Mouse (Mus musculus): ENCODE data around the gene Pcca. TPM values are rescaled to one million over a fixed set of nuclear protein-coding genes. Genes with fewer than 3 reads are reported as not detected.

Gene Pcca
- total and polyA plus RNA-seq, 3 experiments, result 38.6 to 102 (median 86.0) TPM

- TF ChIP-seq EP300 (IDR thresholded peaks at IDR 0.05; ENCODE audit: insufficient read depth, low read depth, low read length) (no peak), POLR2A (IDR thresholded peaks at IDR 0.05; ENCODE audit: insufficient read depth, low read depth, low read length) (no peak), CTCF (IDR thresholded peaks at IDR 0.05) (no peak)
- no peak for DNase-seq
- Histone ChIP-seq H3K27ac (no peak overlapping the region), H3K4me1 (ENCODE audit: control insufficient read depth, insufficient read depth, low read length) (no peaks in the 10 kb centered on the region), H3K27me3 (ENCODE audit: control insufficient read depth, insufficient read depth, low read length) (no peaks in the 10 kb centered on the region), H3K9ac (ENCODE audit: low read depth, low read length) (no peak overlapping the region), H3K36me3 (ENCODE audit: control insufficient read depth, insufficient read depth, low read length) (no peaks in the 10 kb centered on the region), H3K4me3 (no peak overlapping the region), H3K79me2 (replicated peaks; ENCODE audit: control insufficient read depth, insufficient read depth, low read length) (no peaks in the 10 kb centered on the region)
- 68% methylated on average over 2 of the region's 2 CpGs for WGBS
- intact Hi-C loops (cut with DNase I), result no loop called here
These were observed 74.2 kb downstream of the Pcca start for GRCm38 (mm10) chr14:122608323-122608722.

DNA sequence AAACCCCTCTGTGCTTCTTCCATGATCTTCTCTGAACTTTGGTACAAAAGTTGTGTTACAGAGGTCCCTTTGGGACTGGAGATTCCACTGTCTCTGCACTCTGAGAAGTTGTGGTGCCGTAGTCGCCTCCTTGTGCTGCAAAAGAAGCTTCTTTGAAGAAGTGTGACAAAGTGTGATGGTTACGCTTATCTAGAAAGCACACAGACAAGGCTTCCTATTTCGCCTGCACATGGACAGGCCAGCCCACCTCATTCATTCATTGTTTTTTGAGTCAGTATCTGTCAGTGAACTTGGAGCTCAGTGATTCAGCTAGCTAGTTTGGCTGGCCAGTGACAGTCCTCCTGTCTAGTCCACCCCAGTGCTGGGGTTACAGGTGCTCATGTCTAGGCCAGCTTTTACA lies 76.9 kb downstream of the Pcca start:
- H3K9ac ChIP-seq (ENCODE audit: low read depth, low read length), result no peak overlapping the region
- no peak for TF ChIP-seq CTCF (IDR thresholded peaks at IDR 0.05)
- no peak for TF ChIP-seq EP300 (IDR thresholded peaks at IDR 0.05; ENCODE audit: insufficient read depth, low read depth, low read length)
- no peak for TF ChIP-seq POLR2A (IDR thresholded peaks at IDR 0.05; ENCODE audit: insufficient read depth, low read depth, low read length)
- H3K27me3 ChIP-seq (ENCODE audit: control insufficient read depth, insufficient read depth, low read length), result no peaks in the 10 kb centered on the region
- no peaks in the 10 kb centered on the region for H3K36me3 ChIP-seq (ENCODE audit: control insufficient read depth, insufficient read depth, low read length)
- H3K79me2 ChIP-seq (replicated peaks; ENCODE audit: control insufficient read depth, insufficient read depth, low read length), result no peaks in the 10 kb centered on the region
- no peak for DNase-seq
- WGBS, result 90% methylated on average over 4 of the region's 4 CpGs
- intact Hi-C loops (cut with DNase I), result no loop called here
- H3K4me1 ChIP-seq (ENCODE audit: control insufficient read depth, insufficient read depth, low read length), result no peaks in the 10 kb centered on the region
- no peak overlapping the region for H3K4me3 ChIP-seq
- no peak overlapping the region for H3K27ac ChIP-seq

- intact Hi-C loops (cut with DNase I), result no loop called here
- no peak for TF ChIP-seq POLR2A (IDR thresholded peaks at IDR 0.05; ENCODE audit: insufficient read depth, low read depth, low read length)
- Histone ChIP-seq H3K27me3 (ENCODE audit: control insufficient read depth, insufficient read depth, low read length) (no peaks in the 10 kb centered on the region), H3K9ac (ENCODE audit: low read depth, low read length) (no peak overlapping the region), H3K4me1 (ENCODE audit: control insufficient read depth, insufficient read depth, low read length) (no peaks in the 10 kb centered on the region), H3K27ac (no peak overlapping the region), H3K79me2 (replicated peaks; ENCODE audit: control insufficient read depth, insufficient read depth, low read length) (no peaks in the 10 kb centered on the region), H3K4me3 (no peak overlapping the region), H3K36me3 (ENCODE audit: control insufficient read depth, insufficient read depth, low read length) (no peaks in the 10 kb centered on the region)
- DNase-seq, result no peak
- WGBS, result 94% methylated on average over 3 of the region's 3 CpGs
These were observed 78.2 kb downstream of the Pcca start for GRCm38 (mm10) chr14:122612317-122612716.

- H3K27ac ChIP-seq, result no peak overlapping the region
- H3K27me3 ChIP-seq (ENCODE audit: control insufficient read depth, insufficient read depth, low read length), result no peaks in the 10 kb centered on the region
- peak in 1 of 2 experiments; percentile 11 for DNase-seq
- intact Hi-C loops (cut with DNase I), result no loop called here
- 95% methylated on average over 2 of the region's 2 CpGs for WGBS
- no peaks in the 10 kb centered on the region; the same call in none of the 2 replicates for H3K4me1 ChIP-seq (ENCODE audit: control insufficient read depth, insufficient read depth, low read length)
- no peak overlapping the region for H3K9ac ChIP-seq (ENCODE audit: low read depth, low read length)
- no peaks in the 10 kb centered on the region for H3K79me2 ChIP-seq (replicated peaks; ENCODE audit: control insufficient read depth, insufficient read depth, low read length)
- TF ChIP-seq EP300 (IDR thresholded peaks at IDR 0.05; ENCODE audit: insufficient read depth, low read depth, low read length), result no peak
- no peak for TF ChIP-seq POLR2A (IDR thresholded peaks at IDR 0.05; ENCODE audit: insufficient read depth, low read depth, low read length)
- no peak for TF ChIP-seq CTCF (IDR thresholded peaks at IDR 0.05)
- H3K4me3 ChIP-seq, result no peak overlapping the region
- H3K36me3 ChIP-seq (ENCODE audit: control insufficient read depth, insufficient read depth, low read length), result peaks cover 6% of the 10 kb centered on the region; the same call in 1 of the 2 replicates
These were observed 83.5 kb downstream of the Pcca start for GRCm38 (mm10) chr14:122617656-122618055.

DNA sequence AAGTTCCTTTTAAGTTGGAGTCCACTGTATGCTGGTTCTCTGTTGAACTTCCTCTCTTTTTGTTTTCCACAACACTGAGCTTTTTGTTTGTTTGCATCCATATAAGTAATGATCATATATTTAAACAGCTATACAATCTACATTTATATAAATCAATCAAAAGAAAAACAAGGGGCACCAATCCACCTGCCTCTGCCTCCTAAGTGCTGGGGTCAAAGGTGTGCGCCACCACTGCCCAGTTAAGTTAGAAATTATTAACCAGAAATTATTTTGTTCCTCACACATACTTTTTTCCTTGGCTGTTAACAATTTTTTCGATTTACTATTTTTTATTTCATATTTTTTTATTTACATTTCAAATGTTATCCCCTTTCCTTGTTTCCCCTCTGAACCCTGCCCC lies 99.3 kb downstream of the Pcca start:
- H3K36me3 ChIP-seq (ENCODE audit: control insufficient read depth, insufficient read depth, low read length), result no peaks in the 10 kb centered on the region
- no peaks in the 10 kb centered on the region for H3K27me3 ChIP-seq (ENCODE audit: control insufficient read depth, insufficient read depth, low read length)
- H3K4me1 ChIP-seq (ENCODE audit: control insufficient read depth, insufficient read depth, low read length), result peaks cover 3% of the 10 kb centered on the region
- H3K27ac ChIP-seq, result no peak overlapping the region
- intact Hi-C loops (cut with DNase I), result loop anchor here (10.0 kb wide), 1 partner anchor 119 kb away; no protein-coding TSS in a partner anchor
- 96% methylated on average over 2 of the region's 2 CpGs for WGBS
- no peak overlapping the region for H3K9ac ChIP-seq (ENCODE audit: low read depth, low read length)
- DNase-seq, result no peak
- TF ChIP-seq EP300 (IDR thresholded peaks at IDR 0.05; ENCODE audit: insufficient read depth, low read depth, low read length) (no peak), POLR2A (IDR thresholded peaks at IDR 0.05; ENCODE audit: insufficient read depth, low read depth, low read length) (no peak), CTCF (IDR thresholded peaks at IDR 0.05) (no peak)
- H3K79me2 ChIP-seq (replicated peaks; ENCODE audit: control insufficient read depth, insufficient read depth, low read length), result no peaks in the 10 kb centered on the region
- H3K4me3 ChIP-seq, result no peak overlapping the region

DNA sequence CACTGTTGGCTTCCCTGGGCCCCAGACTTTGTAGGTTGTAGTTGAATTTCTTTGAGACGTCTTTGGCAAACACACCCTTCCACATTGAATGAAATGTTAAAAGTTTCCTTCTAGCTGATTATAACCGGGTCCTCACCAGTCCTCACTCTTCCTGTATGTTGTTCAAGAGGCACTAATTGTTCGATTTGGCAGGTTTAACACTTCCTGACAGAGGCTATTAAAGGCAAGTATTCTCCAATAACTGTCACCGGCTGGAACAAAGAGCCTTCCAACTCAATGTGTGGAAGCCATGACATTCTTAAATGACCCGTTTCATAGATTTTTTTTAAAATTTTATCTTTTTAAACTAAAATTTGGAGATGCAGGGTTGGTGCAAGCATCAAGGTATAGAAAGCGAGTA lies 102.5 kb downstream of the Pcca start:
- TF ChIP-seq EP300 (IDR thresholded peaks at IDR 0.05; ENCODE audit: insufficient read depth, low read depth, low read length) (no peak), POLR2A (IDR thresholded peaks at IDR 0.05; ENCODE audit: insufficient read depth, low read depth, low read length) (no peak), CTCF (IDR thresholded peaks at IDR 0.05) (no peak)

More for the DNA sequence above, 102.5 kb downstream of the Pcca start:
- Histone ChIP-seq H3K27me3 (ENCODE audit: control insufficient read depth, insufficient read depth, low read length) (no peaks in the 10 kb centered on the region), H3K4me1 (ENCODE audit: control insufficient read depth, insufficient read depth, low read length) (peaks cover 3% of the 10 kb centered on the region), H3K79me2 (replicated peaks; ENCODE audit: control insufficient read depth, insufficient read depth, low read length) (no peaks in the 10 kb centered on the region), H3K4me3 (no peak overlapping the region), H3K9ac (ENCODE audit: low read depth, low read length) (no peak overlapping the region), H3K36me3 (ENCODE audit: control insufficient read depth, insufficient read depth, low read length) (no peaks in the 10 kb centered on the region), H3K27ac (no peak overlapping the region)
- DNase-seq, result no peak
- WGBS, result 34% methylated on average over 6 of the region's 6 CpGs
- intact Hi-C loops (cut with DNase I), result loop anchor here (10.0 kb wide), 1 partner anchor 122 kb away; no protein-coding TSS in a partner anchor
